Mouse (Mus musculus) embryonic facial prominence, embryonic 11.5 days (tissue): ENCODE data around the gene Cmtm4. TPM values are rescaled to one million over a fixed set of nuclear protein-coding genes. Genes with fewer than 3 reads are reported as not detected.

Source experiments
- ATAC-seq: fragments of 200-750 bp; cut with Nextera tagmentation; replicated peaks from 2 replicates; pipeline ENCODE4 v1.8.0; 2017; ENCODE audit warnings: low read depth; ENCODE audit not compliant: insufficient number of reproducible peaks, low FRiP score, low TSS enrichment
- DNase-seq: peaks from one replicate; pipeline ENCODE4 v3.0.0-alpha.2; 2015; ENCODE audit warnings: low spot score
- H3K27ac ChIP-seq: fragments of 300-500 bp; sonication (generic); replicated peaks from 2 replicates; pipeline ENCODE4 v1.5.1; 2014; ENCODE audit warnings: mild to moderate bottlenecking, low read depth, low read length, control low read depth
- H3K27me3 ChIP-seq: fragments of 300-500 bp; sonication (generic); 2 replicates; pipeline ENCODE4 v1.6.1; 2014; ENCODE audit warnings: mild to moderate bottlenecking, low read length, moderate library complexity, mixed read lengths; ENCODE audit not compliant: control insufficient read depth, insufficient read depth
- H3K36me3 ChIP-seq: fragments of 300-500 bp; sonication (generic); replicated peaks from 2 replicates; pipeline ENCODE4 v1.6.1; 2014; ENCODE audit warnings: low read depth, mild to moderate bottlenecking, low read length, moderate library complexity, mixed read lengths; ENCODE audit not compliant: control insufficient read depth, insufficient read depth
- H3K4me1 ChIP-seq: fragments of 300-500 bp; sonication (generic); 2 replicates; pipeline ENCODE4 v1.6.1; 2014; ENCODE audit warnings: low read length, mixed read lengths; ENCODE audit not compliant: control insufficient read depth, insufficient read depth
- H3K4me2 ChIP-seq: fragments of 300-500 bp; sonication (generic); 2 replicates; pipeline ENCODE4 v1.6.1; 2014; ENCODE audit warnings: low read depth, mild to moderate bottlenecking, control low read depth, low read length, moderate library complexity
- H3K4me3 ChIP-seq: fragments of 300-500 bp; sonication (generic); 2 replicates; pipeline ENCODE4 v1.5.1; 2014; ENCODE audit warnings: low read depth, low read length, control low read depth
- H3K9ac ChIP-seq: fragments of 300-500 bp; sonication (generic); replicated peaks from 2 replicates; pipeline ENCODE4 v1.6.1; 2014; ENCODE audit warnings: mild to moderate bottlenecking, control low read depth, low read length
- H3K9me3 ChIP-seq: fragments of 300-500 bp; sonication (generic); replicated peaks from 2 replicates; pipeline ENCODE4 v1.6.1; 2016; ENCODE audit warnings: mild to moderate bottlenecking, low read length, inconsistent platforms, mixed read lengths; ENCODE audit not compliant: control insufficient read depth
- WGBS: fragments of 180-500 bp; shearing (Covaris S2); extraction: QIAGEN DNeasy Blood & Tissue Kit; methylation state at CpG from one replicate; pipeline ENCODE4 v1.1.7; 2014; 5-methylcytosine and 5-hydroxymethylcytosine counted together
- polyA plus RNA-seq: library from polyadenylated mRNA; unstranded; fragments of >200 nt; fragmentation: Nextera tagmentation; extraction: Ambion mirVana; gene quantifications from 2 replicates; pipeline ENCODE4 v1.2.1, GENCODE M21; 2014

The Cmtm4 gene
- polyA plus RNA-seq, 1 experiment from 2014 or later: 3.8 TPM

- no peaks in the 10 kb centered on the region for H3K9me3 ChIP-seq
- H3K36me3 ChIP-seq: peaks cover 13% of the 10 kb centered on the region
- H3K4me2 ChIP-seq: no peak overlapping the region
- no peak overlapping the region for H3K9ac ChIP-seq
- DNase-seq: no peak
- no peak overlapping the region for H3K27ac ChIP-seq
- WGBS: 88% methylated on average over 6 of the region's 6 CpGs
- no peak overlapping the region for H3K4me3 ChIP-seq
- no peaks in the 10 kb centered on the region for H3K27me3 ChIP-seq
- no peaks in the 10 kb centered on the region for H3K4me1 ChIP-seq
- no peak for ATAC-seq
Measured at GRCm38 (mm10) chr8:104422313-104422712, 26.7 kb upstream of the Cmtm4 start.

GRCm38 (mm10) chr8:104416022-104416421 is 20.4 kb upstream of the Cmtm4 start:
- no peaks in the 10 kb centered on the region for H3K27me3 ChIP-seq
- no peak overlapping the region for H3K4me3 ChIP-seq
- H3K36me3 ChIP-seq: peaks cover 5% of the 10 kb centered on the region
- H3K4me2 ChIP-seq: no peak overlapping the region
- H3K4me1 ChIP-seq: no peaks in the 10 kb centered on the region
- H3K9ac ChIP-seq: no peak overlapping the region
- 77% methylated on average over 6 of the region's 6 CpGs for WGBS
- ATAC-seq: no peak
- no peak for DNase-seq
- H3K27ac ChIP-seq: no peak overlapping the region
- H3K9me3 ChIP-seq: no peaks in the 10 kb centered on the region

- Histone ChIP-seq H3K9ac (no peak overlapping the region), H3K27ac (no peak overlapping the region), H3K4me1 (no peaks in the 10 kb centered on the region), H3K4me3 (no peak overlapping the region), H3K27me3 (no peaks in the 10 kb centered on the region), H3K36me3 (peaks cover 5% of the 10 kb centered on the region), H3K9me3 (no peaks in the 10 kb centered on the region), H3K4me2 (no peak overlapping the region)
- DNase-seq: no peak
- WGBS: 56% methylated on average over 3 of the region's 3 CpGs
- no peak for ATAC-seq
Measured at GRCm38 (mm10) chr8:104414204-104414603, 18.6 kb upstream of the Cmtm4 start.

GRCm38 (mm10) chr8:104413770-104414169 is 18.2 kb upstream of the Cmtm4 start:
- no peaks in the 10 kb centered on the region for H3K9me3 ChIP-seq
- H3K36me3 ChIP-seq: peaks cover 5% of the 10 kb centered on the region
- H3K27ac ChIP-seq: no peak overlapping the region
- H3K9ac ChIP-seq: no peak overlapping the region
- ATAC-seq (0 out of 2 replicates have a peak, but pooled peaks have one; percentile 42), DNase-seq (no peak)
- no peaks in the 10 kb centered on the region for H3K27me3 ChIP-seq
- 83% methylated on average over 4 of the region's 4 CpGs for WGBS
- H3K4me2 ChIP-seq: no peak overlapping the region
- H3K4me3 ChIP-seq: no peak overlapping the region
- no peaks in the 10 kb centered on the region for H3K4me1 ChIP-seq

- peaks cover 5% of the 10 kb centered on the region for H3K36me3 ChIP-seq
- H3K4me1 ChIP-seq: no peaks in the 10 kb centered on the region
- ATAC-seq: no peak
- H3K9me3 ChIP-seq: no peaks in the 10 kb centered on the region
- H3K9ac ChIP-seq: no peak overlapping the region
- H3K27ac ChIP-seq: no peak overlapping the region
- 71% methylated on average over 7 of the region's 7 CpGs for WGBS
- DNase-seq: no peak
- no peaks in the 10 kb centered on the region for H3K27me3 ChIP-seq
- H3K4me2 ChIP-seq: no peak overlapping the region
- no peak overlapping the region for H3K4me3 ChIP-seq
Measured at GRCm38 (mm10) chr8:104412805-104413532, 17.4 kb upstream of the Cmtm4 start.

- no peak for ATAC-seq
Measured at GRCm38 (mm10) chr8:104411972-104412371, 16.4 kb upstream of the Cmtm4 start.

GRCm38 (mm10) chr8:104411468-104411867 is 15.9 kb upstream of the Cmtm4 start:
- Histone ChIP-seq H3K36me3 (no peaks in the 10 kb centered on the region), H3K9ac (no peak overlapping the region), H3K9me3 (no peaks in the 10 kb centered on the region), H3K4me2 (no peak overlapping the region), H3K4me1 (no peaks in the 10 kb centered on the region), H3K27me3 (no peaks in the 10 kb centered on the region), H3K4me3 (no peak overlapping the region), H3K27ac (no peak overlapping the region)
- ATAC-seq: no peak
- WGBS: 87% methylated on average over 3 of the region's 3 CpGs
- DNase-seq: no peak

More at GRCm38 (mm10) chr8:104411972-104412371, 16.4 kb upstream of the Cmtm4 start:
- no peak overlapping the region for H3K4me3 ChIP-seq
- no peak overlapping the region for H3K9ac ChIP-seq
- no peaks in the 10 kb centered on the region for H3K4me1 ChIP-seq
- no peak overlapping the region for H3K27ac ChIP-seq
- H3K4me2 ChIP-seq: no peak overlapping the region
- no peaks in the 10 kb centered on the region for H3K27me3 ChIP-seq
- no peaks in the 10 kb centered on the region for H3K36me3 ChIP-seq
- no peaks in the 10 kb centered on the region for H3K9me3 ChIP-seq
- 78% methylated on average over 3 of the region's 3 CpGs for WGBS
- no peak for DNase-seq

- H3K4me2 ChIP-seq: no peak overlapping the region
- ATAC-seq: no peak
- WGBS: 59% methylated on average over 7 of the region's 7 CpGs
Measured at GRCm38 (mm10) chr8:104410628-104411273, 15.1 kb upstream of the Cmtm4 start.

More at GRCm38 (mm10) chr8:104410628-104411273, 15.1 kb upstream of the Cmtm4 start:
- Histone ChIP-seq H3K9me3 (no peaks in the 10 kb centered on the region), H3K27ac (no peak overlapping the region), H3K9ac (no peak overlapping the region), H3K4me1 (no peaks in the 10 kb centered on the region), H3K27me3 (no peaks in the 10 kb centered on the region), H3K4me3 (no peak overlapping the region), H3K36me3 (no peaks in the 10 kb centered on the region)
- DNase-seq: no peak
